Mouse (Mus musculus): ENCODE results near the gene Dcxr.
"Not testable (repeated sequence)": the region's sequence is repeated elsewhere in the genome, so short reads cannot be mapped to it uniquely, and the experiment has no call there.

Gene Dcxr

GRCm38 (mm10) chr11:120727169-120727527 is at the start of gene Dcxr:
Gene Dcxr (minus strand): TSS chr11:120727281.
- peak; percentile 94 for DNase-seq (ENCODE audit: low spot score)

GRCm38 (mm10) chr11:120775774-120776469 is 48.8 kb upstream of the Dcxr start:
- DNase-seq (ENCODE audit: low spot score) = peak; percentile 96

- DNase-seq (ENCODE audit: low spot score) = no peak
Measured at GRCm38 (mm10) chr11:120773463-120774190, 46.5 kb upstream of the Dcxr start.

GRCm38 (mm10) chr11:120772749-120773148 is 45.7 kb upstream of the Dcxr start:
- no peak for DNase-seq (ENCODE audit: low spot score)

GRCm38 (mm10) chr11:120768206-120768605 is 41.1 kb upstream of the Dcxr start:
- no peak for DNase-seq (ENCODE audit: low spot score)

GRCm38 (mm10) chr11:120767023-120767422 is 39.9 kb upstream of the Dcxr start:
- DNase-seq (ENCODE audit: low spot score) = not testable (repeated sequence)

- not testable (repeated sequence) for DNase-seq (ENCODE audit: low spot score)
Measured at GRCm38 (mm10) chr11:120763121-120763999, 36.3 kb upstream of the Dcxr start.

GRCm38 (mm10) chr11:120762672-120763041 is 35.6 kb upstream of the Dcxr start, which contains the start of gene Hmga1b:
Gene Hmga1b (plus strand): TSS chr11:120762794.
- DNase-seq (ENCODE audit: low spot score) = not testable (repeated sequence)

- no peak for DNase-seq (ENCODE audit: low spot score)
Measured at GRCm38 (mm10) chr11:120761811-120762671, 35.0 kb upstream of the Dcxr start.

GRCm38 (mm10) chr11:120760236-120760635 is 33.2 kb upstream of the Dcxr start:
- no peak for DNase-seq (ENCODE audit: low spot score)

- no peak for DNase-seq (ENCODE audit: low spot score)
Measured at GRCm38 (mm10) chr11:120751606-120752005, 24.5 kb upstream of the Dcxr start.

GRCm38 (mm10) chr11:120749430-120749829 is 22.3 kb upstream of the Dcxr start:
- DNase-seq (ENCODE audit: low spot score) = peak; percentile 18

- no peak for DNase-seq (ENCODE audit: low spot score)
Measured at GRCm38 (mm10) chr11:120747974-120748373, 20.9 kb upstream of the Dcxr start.

- no peak for DNase-seq (ENCODE audit: low spot score)
Measured at GRCm38 (mm10) chr11:120744121-120744701, 17.1 kb upstream of the Dcxr start.

GRCm38 (mm10) chr11:120740981-120741380 is 13.9 kb upstream of the Dcxr start:
- DNase-seq (ENCODE audit: low spot score) = no peak

- no peak for DNase-seq (ENCODE audit: low spot score)
Measured at GRCm38 (mm10) chr11:120736424-120736823, 9.3 kb upstream of the Dcxr start.

GRCm38 (mm10) chr11:120733521-120733920 is 6.4 kb upstream of the Dcxr start:
- no peak for DNase-seq (ENCODE audit: low spot score)

- no peak for DNase-seq (ENCODE audit: low spot score)
Measured at GRCm38 (mm10) chr11:120731858-120732680, 5.0 kb upstream of the Dcxr start, which contains the start of gene Cbr2. Gene Cbr2 (minus strand): TSS chr11:120732114.

- DNase-seq (ENCODE audit: low spot score) = no peak
Measured at GRCm38 (mm10) chr11:120731395-120731794, 4.3 kb upstream of the Dcxr start.

GRCm38 (mm10) chr11:120730331-120730870 is 3.3 kb upstream of the Dcxr start:
- no peak for DNase-seq (ENCODE audit: low spot score)

Measured in embryo, embryonic 10.5 days (tissue).